Mouse (Mus musculus): ENCODE measurements around the gene Rcan1.

GRCm38 (mm10) chr16:92399490-92400458 lies 70.9 kb downstream of the Rcan1 start:
- TF ChIP-seq CTCF (IDR thresholded peaks at IDR 0.05; ENCODE audit: borderline replicate concordance, insufficient read depth, low read depth, low read length) (no peak), POLR2A (IDR thresholded peaks at IDR 0.05; ENCODE audit: borderline replicate concordance, insufficient read depth, low read length) (no peak)
